Mouse (Mus musculus): ENCODE data around the gene Lsm4.

GRCm38 (mm10) chr8:70657739-70658138 lies 15.3 kb upstream of the Lsm4 start:
- TF ChIP-seq CTCF (IDR thresholded peaks at IDR 0.05; ENCODE audit: borderline replicate concordance, control insufficient read depth, extremely low read depth, insufficient read depth, low read length, poor library complexity) (no peak), POLR2A (IDR thresholded peaks at IDR 0.05; ENCODE audit: control insufficient read depth, extremely low read depth, insufficient read depth, low read length, poor library complexity) (no peak)
